Mouse (Mus musculus): Measurements from ENCODE around the gene Zbed5.
"Not testable (repeated sequence)": the region's sequence is repeated elsewhere in the genome, so short reads cannot be mapped to it uniquely, and the experiment has no call there.

The Zbed5 gene

DNA sequence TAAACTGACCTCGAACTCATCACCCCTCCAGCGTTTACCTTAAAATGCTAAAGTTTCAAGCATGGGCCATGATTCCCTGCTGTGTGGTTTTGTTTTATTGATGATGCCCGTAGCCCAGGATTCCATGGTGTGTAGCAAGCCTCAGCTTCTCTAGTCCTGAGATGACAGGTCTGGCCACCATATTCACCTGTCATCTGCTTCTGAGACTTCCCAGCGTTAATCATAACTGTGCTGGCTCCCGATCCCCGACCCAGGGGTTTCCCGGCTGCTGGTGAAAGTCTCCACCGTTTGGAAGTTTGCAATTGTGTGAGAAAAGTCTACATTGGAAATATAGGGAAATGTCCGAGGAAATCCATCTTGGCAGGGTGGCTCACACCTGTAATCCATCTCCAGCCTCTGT lies 13.6 kb downstream of the Zbed5 start:
- no peak for DNase-seq

DNA sequence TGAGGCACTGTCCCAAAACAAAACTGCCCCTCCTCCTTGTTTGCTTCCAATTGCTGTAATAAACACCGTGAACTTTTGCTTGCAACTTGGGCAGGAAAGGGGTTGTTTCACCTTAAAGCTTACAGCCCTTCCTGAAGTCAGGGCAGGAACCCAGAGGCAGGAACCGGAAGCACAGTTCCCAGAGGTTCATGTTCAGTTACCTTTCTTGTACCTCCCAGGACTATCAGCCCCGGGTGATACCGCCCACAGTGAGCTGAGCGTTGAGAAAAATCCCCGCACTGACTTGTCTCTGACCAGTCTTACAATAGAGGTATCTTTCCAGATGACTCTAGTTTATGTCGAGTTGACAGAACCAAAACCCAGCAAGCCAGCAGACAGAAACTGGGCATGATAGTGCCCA lies 14.1 kb downstream of the Zbed5 start:
- DNase-seq = no peak

DNA sequence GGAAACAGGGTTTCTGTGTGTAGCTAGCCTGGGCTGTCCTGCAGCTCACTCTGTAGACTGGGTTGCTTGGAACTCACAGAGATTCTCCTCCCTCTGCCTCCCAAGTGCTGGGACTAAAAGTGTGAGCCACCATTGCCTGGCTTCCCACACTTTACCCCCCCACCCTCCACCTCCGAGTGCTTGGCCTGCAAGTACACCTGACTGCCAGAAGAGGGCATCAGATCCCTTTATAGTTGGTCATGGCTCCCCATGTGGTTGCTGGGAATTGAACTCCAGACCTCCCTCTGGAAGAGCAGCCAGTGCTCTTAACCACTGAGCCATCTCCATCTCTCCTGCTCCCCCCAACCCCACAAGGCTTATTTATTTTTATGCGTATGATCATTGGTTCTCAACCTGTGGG lies 18.5 kb downstream of the Zbed5 start:
- peak; percentile 53 for DNase-seq

DNA sequence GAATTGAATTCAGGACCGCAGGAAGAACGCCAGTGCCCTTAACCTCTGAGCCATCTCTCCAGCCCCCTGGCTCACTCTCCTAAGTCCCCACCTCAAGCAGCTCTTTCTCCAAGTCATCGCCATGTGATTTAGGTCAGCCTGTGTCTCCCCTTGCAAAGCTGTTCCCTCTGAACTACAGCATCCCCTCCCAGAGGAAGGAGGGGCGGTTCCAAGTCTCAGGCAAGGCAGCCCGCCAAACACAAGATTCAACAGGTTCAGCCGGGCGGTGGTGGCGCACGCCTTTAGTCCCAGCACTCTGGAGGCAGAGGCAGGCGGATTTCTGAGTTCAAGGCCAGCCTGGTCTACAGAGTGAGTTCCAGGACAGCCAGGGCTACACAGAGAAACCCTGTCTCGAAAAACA lies 20.0 kb downstream of the Zbed5 start:
- DNase-seq = not testable (repeated sequence)

DNA sequence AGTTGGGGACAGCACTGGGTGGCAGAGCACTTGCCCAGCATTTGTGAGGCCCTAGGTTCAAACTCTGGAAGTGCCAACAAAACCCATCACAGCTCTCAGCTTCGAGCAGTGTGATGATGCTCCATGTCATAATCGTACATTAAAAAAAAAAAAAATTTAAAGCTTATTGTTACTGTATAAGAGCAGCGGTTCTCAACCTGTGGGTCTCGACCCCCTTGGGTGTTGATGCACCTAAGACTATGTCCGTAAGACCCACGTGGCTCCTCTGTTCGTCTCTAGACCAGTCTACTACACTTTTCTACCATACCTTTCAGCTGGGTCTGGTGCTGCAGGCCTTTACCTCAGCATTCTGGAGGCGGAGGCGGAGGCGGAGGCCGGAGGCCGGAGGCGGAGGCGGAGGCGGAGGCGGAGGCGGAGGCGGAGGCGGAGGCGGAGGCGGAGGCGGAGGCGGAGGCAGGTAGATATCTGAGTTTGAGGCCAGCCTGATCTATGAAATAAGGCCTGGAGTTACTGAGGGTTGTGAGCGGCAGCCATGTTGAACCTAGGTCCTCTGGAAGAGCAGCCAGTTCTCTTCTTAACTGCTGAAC lies 22.6 kb downstream of the Zbed5 start:
- DNase-seq = no peak

DNA sequence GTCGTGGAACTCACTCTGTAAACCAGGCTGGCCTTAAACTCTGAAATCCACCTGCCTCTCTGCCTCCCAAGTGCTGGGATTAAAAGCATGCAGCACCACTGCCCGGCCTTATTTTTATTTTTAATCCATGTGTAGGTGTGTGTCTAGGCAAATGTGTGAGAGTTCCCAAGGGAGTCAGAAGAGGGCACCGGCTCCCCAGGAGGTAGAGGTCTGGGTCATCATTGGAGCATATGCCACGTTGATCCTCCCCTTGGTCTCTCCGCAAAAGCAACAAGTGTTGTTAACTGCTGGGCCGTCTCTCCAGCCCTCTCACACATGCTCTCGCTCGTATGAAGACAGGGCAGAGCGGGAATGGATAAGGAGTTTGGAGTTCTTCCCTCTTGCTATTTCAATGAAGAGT lies 23.2 kb downstream of the Zbed5 start:
- DNase-seq = no peak

DNA sequence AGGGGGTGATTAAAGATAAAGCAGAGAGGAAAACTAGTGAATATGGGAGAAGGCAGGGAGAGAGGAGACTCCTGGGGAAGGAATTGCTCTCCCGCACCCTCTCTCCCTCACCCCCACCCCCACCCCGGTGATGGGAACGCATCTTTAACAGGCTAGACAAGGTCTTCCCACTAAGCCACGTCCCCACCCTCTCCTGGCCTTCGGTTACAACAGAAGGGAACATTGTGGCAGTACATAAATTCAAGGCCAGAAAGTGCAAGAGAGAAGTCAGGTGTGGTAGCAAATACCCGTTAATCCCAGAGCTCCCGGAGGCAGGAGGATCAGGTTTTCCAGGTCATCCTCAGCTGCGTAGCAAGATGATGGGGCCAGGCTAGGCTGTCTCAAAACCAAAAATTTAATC lies 23.8 kb downstream of the Zbed5 start:
- no peak for DNase-seq

DNA sequence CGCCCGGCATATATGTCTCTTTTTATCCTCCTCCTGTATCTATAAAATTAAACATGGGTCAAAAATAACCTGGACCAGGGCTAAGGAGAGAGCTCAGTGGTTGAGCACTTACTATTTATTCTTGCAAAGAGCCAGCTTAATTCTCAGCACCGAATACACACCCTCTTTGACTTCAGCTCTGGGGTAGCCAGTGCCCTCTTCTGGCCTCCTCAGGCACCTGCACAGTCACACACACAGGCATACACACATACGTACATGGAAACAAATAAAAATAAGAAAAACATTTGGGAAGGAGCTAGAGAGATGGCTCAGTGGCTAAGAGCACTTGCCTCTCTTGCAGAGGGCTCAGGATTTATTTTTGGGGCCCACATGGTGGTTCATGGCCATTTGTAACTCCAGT lies 26.4 kb downstream of the Zbed5 start:
- DNase-seq = no peak

DNA sequence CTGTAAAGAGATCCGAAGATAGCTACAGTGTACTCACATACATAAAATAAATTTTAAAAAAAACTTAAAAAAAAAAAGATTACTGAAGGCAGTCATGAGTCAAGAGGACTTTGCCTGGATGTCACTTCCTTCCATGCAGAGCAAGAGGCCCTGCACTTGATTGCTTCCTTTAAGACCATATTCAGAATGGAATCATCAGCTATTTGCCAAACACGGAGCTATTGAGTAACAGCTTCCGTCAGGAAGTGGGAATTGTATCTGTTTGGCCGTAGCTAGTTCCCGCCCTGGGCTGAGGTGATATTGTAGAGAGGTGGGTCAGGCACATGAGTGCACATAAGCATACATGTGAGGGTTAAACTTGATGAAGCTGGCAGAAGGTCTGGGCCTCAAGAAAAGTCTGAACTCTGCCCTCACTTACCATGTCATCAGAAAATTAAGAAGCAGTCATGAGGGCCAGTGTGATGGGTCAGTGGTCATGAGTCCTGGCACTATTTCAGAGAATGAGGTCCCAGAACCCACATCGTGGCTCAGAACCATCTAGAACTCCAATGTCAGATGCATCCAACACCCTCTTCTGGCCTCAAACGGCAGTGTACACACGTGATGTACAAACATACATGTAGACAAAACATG lies 29.4 kb downstream of the Zbed5 start:
- no peak for DNase-seq

DNA sequence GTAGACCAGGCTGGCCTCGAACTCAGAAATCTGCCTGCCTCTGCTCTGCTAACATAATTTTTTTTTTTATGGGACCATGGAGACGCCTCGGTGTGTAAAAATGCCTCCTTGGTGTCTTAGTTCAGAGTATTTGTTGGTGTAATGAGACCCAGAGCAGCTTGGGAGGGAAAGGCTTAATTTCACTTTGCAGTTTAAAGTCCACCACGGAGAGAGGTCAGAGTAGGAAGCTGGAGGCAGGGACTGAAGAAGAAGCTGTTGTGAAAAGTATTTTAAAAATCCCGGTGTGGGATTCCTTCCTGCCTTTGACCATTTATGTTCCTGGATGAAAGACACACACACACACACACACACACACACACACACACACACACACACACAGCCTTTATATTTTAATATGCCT lies 30.4 kb downstream of the Zbed5 start:
- DNase-seq = no peak

DNA sequence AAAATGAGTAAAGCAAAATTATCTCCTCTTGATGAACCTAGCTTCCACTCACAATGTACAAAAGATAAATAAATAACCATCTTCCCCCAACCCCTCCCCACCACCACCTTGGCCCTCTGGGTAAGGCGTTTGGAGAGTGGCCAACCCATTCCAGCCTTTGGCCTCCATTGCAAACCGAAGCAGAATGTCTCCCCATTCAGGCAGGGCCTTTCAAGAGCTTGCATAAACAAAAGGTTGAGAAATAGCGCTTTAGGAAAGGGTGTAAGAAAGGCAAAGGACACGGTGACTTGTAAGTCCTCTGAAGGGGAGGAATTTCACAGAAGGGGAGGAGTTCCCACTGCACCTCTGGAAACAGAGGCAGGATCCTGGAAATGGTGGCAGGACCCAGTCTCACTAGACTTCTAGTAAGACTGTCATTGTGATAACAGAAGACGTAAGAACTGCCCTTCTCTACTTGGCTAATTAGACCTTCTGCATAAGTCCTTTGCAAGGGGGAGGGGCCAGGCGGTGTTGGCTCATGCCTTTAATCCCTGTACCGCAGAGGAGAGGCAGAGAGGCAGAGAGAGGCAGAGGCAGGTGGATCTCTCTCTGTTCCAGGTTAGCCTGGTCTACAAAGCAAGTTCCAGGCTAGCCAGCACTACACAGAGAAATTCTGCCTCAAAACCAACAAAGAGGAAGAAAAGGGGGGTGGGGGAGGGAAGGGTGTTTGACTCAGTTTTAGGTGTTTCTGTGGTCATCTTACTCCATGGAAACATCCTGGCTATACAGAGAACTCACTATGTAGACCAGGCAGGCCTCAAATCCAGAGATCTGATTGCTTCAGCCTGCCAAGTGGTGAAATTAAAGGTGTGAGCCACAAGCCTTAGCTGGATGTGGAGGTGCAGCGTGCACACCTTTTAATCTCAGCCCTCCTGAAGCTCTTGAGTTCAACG lies 34.7 kb downstream of the Zbed5 start:
- DNase-seq = no peak

DNA sequence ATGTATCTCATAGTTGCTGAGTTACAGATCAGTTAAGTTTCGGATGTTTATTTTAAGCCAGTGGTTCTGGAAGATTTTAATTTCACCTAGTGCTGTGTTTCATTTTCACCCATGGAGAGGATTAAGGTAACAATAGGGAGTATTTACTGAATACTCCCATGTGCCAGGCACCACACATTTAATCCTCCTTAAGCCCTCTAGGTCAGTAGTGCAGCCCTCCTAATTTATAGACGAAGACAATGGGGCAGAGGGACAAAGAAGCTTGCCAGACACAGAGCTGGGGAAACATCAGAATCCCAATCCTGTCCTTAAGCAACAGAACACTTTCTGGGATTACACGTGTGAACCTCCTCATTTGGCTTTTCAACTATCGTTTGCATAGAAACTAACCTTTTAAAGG lies 41.4 kb downstream of the Zbed5 start:
- DNase-seq = no peak

DNA sequence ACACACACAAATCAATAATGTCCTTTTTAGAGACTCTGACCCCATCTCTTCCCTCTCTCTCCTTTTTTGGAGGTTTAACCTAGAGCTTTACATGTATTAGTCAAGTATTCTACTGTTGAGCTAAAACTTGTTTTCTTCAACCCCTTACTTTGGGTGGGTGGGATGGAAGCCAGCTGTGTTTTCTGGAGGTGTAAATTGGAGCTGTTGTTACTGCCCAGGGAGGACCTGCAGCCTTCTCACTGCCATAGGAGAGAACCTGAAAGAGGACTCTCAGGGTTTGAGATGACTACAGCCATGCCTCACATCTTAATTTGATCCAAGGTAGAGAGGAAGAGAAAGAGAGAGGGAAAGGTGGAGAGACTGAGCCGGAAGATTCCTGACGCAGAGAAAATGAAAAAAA lies 44.8 kb downstream of the Zbed5 start:
- DNase-seq = no peak

DNA sequence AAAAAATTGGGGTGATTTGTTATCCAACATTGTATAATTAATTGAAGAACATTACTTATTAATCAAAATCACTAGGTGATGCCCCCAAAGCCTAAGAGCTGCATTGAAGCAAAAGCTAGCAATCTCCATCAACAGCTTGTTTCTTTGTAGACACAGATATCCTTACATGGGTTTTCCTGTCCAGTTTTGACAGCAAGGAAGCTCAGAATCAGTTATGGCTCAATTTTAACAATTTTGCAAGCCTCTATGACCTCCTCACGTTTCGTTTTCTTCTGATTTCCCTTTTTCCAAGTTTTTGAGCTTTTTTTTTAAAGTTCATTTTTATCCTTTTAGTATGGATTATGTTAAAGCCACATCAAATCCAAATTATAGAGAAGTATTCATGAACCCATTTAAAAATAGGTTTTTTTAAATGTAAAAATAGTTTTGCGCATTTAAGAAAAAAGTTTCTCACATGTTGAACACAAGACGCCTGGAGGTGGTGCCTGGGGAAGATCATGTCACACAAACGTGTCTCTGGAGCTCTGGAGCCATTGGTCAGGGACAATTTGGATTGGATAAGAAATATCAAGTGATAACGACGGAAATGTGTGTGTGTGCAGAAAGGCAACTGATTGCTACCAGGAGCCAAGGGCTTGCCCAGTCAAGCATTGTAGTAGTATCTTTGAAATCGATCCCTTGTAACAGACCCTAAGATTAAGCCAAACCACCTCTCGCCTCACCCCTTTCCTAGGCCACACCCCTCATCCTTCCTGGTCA lies 45.4 kb downstream of the Zbed5 start:
- DNase-seq = no peak

DNA sequence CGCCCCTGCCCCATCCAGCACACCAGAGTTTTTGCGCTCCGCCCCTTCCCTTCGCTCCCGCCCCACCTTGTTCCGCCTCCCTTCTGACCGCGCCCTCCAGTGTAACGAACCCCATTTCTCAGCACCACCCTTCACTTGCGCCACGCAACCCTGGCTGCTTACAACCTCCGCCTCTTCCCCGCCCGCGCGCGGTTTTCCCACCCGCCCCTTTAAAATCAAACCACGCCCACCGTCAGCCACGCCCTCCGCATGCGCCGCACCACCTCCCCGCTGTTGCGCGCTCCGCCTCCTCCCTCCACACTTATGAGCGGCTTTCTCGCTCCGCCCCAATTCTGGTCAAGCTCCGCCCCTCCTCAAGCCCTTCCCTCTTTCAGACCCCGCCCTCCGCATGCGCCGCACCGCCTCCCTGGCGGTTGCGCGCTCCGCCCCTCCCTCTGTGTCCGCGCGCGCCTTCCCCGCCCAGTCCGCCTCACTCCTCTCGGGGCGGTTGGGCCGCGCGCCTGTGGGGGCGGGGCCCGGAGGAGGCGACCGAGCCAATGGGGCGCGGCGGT lies 46.0 kb downstream of the Zbed5 start, which contains the start of gene Vkorc1l1:
Gene Vkorc1l1, plus strand, starts transcription at position 476 of the 551 bp plus-strand sequence.
- DNase-seq = peak; percentile 99

DNA sequence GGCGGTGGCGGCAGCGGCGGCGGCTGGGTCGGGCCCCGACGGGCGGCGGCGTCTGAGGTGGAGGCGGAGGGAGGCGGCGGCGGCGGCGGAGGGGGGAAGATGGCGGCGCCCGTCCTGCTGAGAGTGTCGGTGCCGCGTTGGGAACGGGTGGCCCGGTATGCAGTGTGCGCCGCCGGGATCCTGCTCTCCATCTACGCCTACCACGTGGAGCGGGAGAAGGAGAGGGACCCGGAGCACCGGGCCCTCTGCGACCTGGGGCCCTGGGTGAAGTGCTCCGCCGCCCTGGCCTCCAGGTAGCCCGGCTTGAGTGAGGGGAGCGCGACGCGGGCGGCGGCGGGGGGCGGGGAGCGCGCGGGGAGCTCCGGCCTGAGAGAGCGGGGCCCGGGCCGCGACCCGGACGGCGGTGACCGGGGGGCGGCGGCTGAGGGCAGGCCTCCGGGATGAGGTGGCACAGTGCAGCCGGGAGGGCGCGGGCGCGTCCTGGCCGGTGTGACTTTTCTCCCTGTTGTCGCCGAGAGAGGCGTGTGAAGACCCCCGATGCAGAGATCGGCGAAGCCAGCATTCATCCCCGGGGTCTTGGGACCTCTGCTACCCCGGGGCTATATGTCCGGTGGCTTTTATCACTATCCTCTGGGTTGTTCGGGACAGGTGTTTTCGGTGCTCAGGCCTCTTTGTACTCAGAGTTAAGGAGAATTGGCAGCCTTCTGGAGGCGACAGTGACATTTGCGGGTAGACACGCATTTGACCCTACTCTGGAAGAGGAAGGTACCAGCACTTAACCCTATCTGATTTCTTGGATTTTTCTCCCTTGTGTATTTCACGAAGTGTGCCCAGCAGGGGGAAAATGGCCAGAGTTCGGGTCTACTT lies 46.8 kb downstream of the Zbed5 start:
- peak; percentile 64 for DNase-seq

DNA sequence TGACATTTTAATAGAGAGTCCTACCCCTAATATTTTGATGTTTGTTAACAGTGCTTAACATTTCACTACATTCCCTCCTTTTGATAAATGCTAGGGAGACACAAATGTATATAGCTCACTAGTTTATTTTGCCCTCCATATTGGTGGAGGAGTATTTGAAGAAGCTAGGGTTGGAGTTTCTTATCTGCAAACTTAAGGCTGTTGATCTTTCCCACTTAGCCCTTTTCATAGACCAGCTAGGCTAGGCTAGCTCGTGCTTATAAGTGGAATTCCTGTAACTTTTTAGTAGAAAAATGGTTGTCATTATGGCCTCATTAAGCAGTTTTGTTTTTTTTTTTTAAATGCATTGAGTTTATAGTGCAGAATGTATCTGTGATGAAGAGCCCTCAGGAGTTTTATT lies 47.9 kb downstream of the Zbed5 start:
- DNase-seq = no peak

DNA sequence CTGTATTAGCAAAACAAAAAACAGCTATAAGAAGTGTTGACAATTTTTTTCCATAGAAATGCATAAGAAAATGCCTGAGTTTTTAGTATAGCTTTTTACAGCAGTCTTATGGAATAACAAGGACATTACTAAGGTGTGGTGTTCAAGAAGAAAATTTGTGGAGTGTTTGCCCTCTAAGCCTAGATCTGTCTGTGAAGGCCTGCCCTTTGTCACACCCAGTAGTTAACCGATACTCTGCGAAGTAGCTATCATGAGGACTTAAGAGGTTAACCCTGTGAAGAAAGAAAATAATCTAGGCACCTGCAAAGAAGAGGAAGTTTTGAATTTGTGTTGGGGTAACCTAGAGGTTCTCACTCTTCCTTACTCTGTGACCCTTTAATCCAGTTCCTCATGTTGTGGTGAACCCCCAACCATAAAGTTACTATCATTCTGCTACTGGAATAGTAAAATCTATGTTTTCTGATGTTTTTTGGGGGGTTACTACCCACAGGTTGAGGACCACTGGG lies 52.1 kb downstream of the Zbed5 start:
- no peak for DNase-seq

DNA sequence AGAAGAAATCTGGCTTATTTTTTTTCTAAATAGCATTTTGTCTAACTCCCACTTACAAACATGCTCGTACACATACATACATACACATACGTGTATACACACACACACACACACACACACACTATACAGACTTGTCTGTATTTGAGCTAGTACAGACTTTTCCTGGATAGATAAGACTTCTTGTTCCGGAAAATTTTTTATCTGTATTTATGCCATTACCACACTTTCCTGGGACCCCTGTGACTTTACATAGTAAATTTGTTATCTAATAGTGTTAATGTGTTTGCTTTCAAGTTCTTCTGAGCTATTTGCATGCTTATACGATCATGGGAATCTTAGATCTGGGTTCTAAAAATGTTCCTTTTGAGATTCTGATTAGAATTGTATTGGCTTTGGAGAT lies 56.6 kb downstream of the Zbed5 start:
- no peak for DNase-seq
